Mouse (Mus musculus): ENCODE results near the gene Zbtb18.

Zbtb18 gene

GRCm38 (mm10) chr1:177479356-177480004 is 37.3 kb downstream of the Zbtb18 start:
- DNase-seq (ENCODE audit: inconsistent age in 2 of 2, low spot score in 1 of 2), result no peak

- no peak for DNase-seq (ENCODE audit: inconsistent age in 2 of 2, low spot score in 1 of 2)
Measured at GRCm38 (mm10) chr1:177483612-177484011, 41.5 kb downstream of the Zbtb18 start.

GRCm38 (mm10) chr1:177484280-177484679 is 42.1 kb downstream of the Zbtb18 start:
- no peak for DNase-seq (ENCODE audit: inconsistent age in 2 of 2, low spot score in 1 of 2)

- no peak for DNase-seq (ENCODE audit: inconsistent age in 2 of 2, low spot score in 1 of 2)
Measured at GRCm38 (mm10) chr1:177484680-177485079, 42.5 kb downstream of the Zbtb18 start.

GRCm38 (mm10) chr1:177489844-177490243 is 47.7 kb downstream of the Zbtb18 start:
- peak; percentile 8 to 18 for DNase-seq (ENCODE audit: inconsistent age in 2 of 2, low spot score in 1 of 2)

- peak in 1 of 2 experiments; percentile 15 for DNase-seq (ENCODE audit: inconsistent age in 2 of 2, low spot score in 1 of 2)
Measured at GRCm38 (mm10) chr1:177490808-177491207, 48.7 kb downstream of the Zbtb18 start.

GRCm38 (mm10) chr1:177491280-177491679 is 49.1 kb downstream of the Zbtb18 start:
- DNase-seq (ENCODE audit: inconsistent age in 2 of 2, low spot score in 1 of 2), result peak in 1 of 2 experiments; percentile 13

- peak in 1 of 2 experiments; percentile 11 for DNase-seq (ENCODE audit: inconsistent age in 2 of 2, low spot score in 1 of 2)
Measured at GRCm38 (mm10) chr1:177494306-177494705, 52.2 kb downstream of the Zbtb18 start.

- DNase-seq (ENCODE audit: inconsistent age in 2 of 2, low spot score in 1 of 2), result peak in 1 of 2 experiments; percentile 11
Measured at GRCm38 (mm10) chr1:177494913-177495542, 52.9 kb downstream of the Zbtb18 start.
